Mouse (Mus musculus) liver, postnatal 0 days (tissue): ENCODE measurements around the gene Tfb2m.

Source experiments
- CTCF ChIP-seq: sonication (generic); IDR thresholded peaks from 2 replicates; pipeline ENCODE4 v1.5.1; 2016; ENCODE audit warnings: antibody characterized with exemption, low read depth
- EP300 ChIP-seq: IDR thresholded peaks from 2 replicates; pipeline ENCODE4 v1.6.1; 2016; ENCODE audit warnings: antibody characterized with exemption, low read depth, mild to moderate bottlenecking

- no peak for TF ChIP-seq EP300
- no peak for TF ChIP-seq CTCF
These were observed 65.2 kb downstream of the Tfb2m start for GRCm38 (mm10) chr1:179480862-179481261.
